Mouse (Mus musculus) heart, embryonic 12.5 days (tissue): Measurements from ENCODE around the gene Olfr1393. TPM values are rescaled to one million over a fixed set of nuclear protein-coding genes. Genes with fewer than 3 reads are reported as not detected.

ENCODE experiments used
- ATAC-seq: fragments of 200-750 bp; cut with Nextera tagmentation; 2 replicates; pipeline ENCODE4 v1.8.0; 2017; ENCODE audit warnings: moderate TSS enrichment, moderate library complexity; ENCODE audit not compliant: insufficient number of reproducible peaks, low FRiP score
- H3K27ac ChIP-seq: fragments of 300-500 bp; sonication (generic); 2 replicates; pipeline ENCODE4 v1.5.1; 2016; ENCODE audit warnings: mild to moderate bottlenecking, moderate library complexity; ENCODE audit not compliant: poor library complexity, severe bottlenecking
- H3K27me3 ChIP-seq: fragments of 300-500 bp; sonication (generic); replicated peaks from 2 replicates; pipeline ENCODE4 v1.6.1; 2016; ENCODE audit warnings: mild to moderate bottlenecking, moderate library complexity
- H3K36me3 ChIP-seq: fragments of 300-500 bp; sonication (generic); 2 replicates; pipeline ENCODE4 v1.6.1; 2016; ENCODE audit warnings: mild to moderate bottlenecking, moderate library complexity
- H3K4me1 ChIP-seq: fragments of 300-500 bp; sonication (generic); replicated peaks from 2 replicates; pipeline ENCODE4 v1.6.1; 2016; ENCODE audit warnings: mild to moderate bottlenecking
- H3K4me2 ChIP-seq: fragments of 300-500 bp; sonication (generic); 2 replicates; pipeline ENCODE4 v1.6.1; 2016; ENCODE audit warnings: mild to moderate bottlenecking, moderate library complexity
- H3K4me3 ChIP-seq: fragments of 300-500 bp; sonication (generic); 2 replicates; pipeline ENCODE4 v1.5.1; 2016; ENCODE audit warnings: mild to moderate bottlenecking
- H3K9ac ChIP-seq: fragments of 300-500 bp; sonication (generic); 2 replicates; pipeline ENCODE4 v1.6.1; 2016; ENCODE audit warnings: mild to moderate bottlenecking, moderate library complexity
- H3K9me3 ChIP-seq: fragments of 300-500 bp; sonication (generic); replicated peaks from 2 replicates; pipeline ENCODE4 v1.6.1; 2016; ENCODE audit warnings: mild to moderate bottlenecking, moderate library complexity
- whole genome bisulfite sequencing: fragments of 180-500 bp; shearing (Covaris S2); methylation state at CpG from one replicate; pipeline ENCODE4 v1.1.7; 2016; 5-methylcytosine and 5-hydroxymethylcytosine counted together
- polyA plus RNA-seq: library from polyadenylated mRNA; unstranded; fragments of >200 nt; fragmentation: Nextera tagmentation; extraction: Ambion mirVana; gene quantifications from 2 replicates; pipeline ENCODE4 v1.2.1, GENCODE M21; 2016

Gene Olfr1393
- polyA plus RNA-seq, 1 experiment from 2014 or later = 0.08 TPM

DNA sequence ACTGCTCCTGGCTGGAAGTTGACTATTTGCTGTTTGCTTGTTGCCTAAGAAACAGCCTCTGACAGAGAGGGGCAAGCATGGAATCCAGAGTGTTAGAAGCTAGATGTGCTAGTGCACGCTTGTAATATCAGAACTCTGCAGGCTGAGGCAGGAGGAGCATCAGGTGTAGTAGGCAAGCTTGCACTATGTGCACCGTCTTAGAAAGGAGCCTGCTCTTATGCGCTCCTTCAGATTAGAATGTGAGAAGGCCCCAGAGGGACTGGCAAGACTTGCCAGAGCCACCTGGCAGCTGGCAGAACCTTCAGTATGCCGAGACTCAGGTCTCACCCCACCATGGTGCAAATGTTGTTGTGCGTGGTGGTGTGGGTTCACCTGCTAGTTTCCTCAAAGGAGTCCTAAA lies 26.1 kb upstream of the Olfr1393 start:
- Histone ChIP-seq H3K4me3 (no peak overlapping the region), H3K9me3 (no peaks in the 10 kb centered on the region), H3K36me3 (peaks cover 45% of the 10 kb centered on the region), H3K27ac (no peak overlapping the region), H3K9ac (no peak overlapping the region), H3K4me2 (peak overlapping the region; percentile 70), H3K4me1 (peaks cover 37% of the 10 kb centered on the region), H3K27me3 (no peaks in the 10 kb centered on the region)
- no peak for ATAC-seq
- 81% methylated on average over 5 of the region's 5 CpGs for WGBS

DNA sequence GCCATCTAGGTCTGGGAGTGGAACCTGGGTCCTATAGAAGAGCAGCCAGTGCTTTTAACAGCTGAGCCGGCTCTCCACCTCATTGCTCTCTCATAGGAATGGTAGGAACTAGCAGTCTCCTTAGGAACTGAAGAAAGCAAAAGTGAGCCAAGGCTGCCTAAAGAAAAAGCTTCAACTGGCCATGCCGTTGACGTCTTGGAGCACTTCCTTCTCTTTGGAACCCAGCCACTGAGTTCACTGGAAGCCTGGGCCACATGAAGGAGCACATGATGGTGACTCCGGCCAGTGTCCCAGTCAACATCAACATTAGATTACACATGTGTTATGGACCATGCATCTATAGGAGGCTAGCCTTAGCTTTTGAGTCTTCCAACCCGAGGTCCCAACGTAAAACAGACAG lies 25.1 kb upstream of the Olfr1393 start:
- Histone ChIP-seq H3K4me2 (no peak overlapping the region), H3K4me1 (peaks cover 31% of the 10 kb centered on the region), H3K9me3 (no peaks in the 10 kb centered on the region), H3K36me3 (peaks cover 48% of the 10 kb centered on the region), H3K9ac (no peak overlapping the region), H3K27me3 (no peaks in the 10 kb centered on the region), H3K27ac (no peak overlapping the region), H3K4me3 (no peak overlapping the region)
- 87% methylated on average over 6 of the region's 6 CpGs for WGBS
- ATAC-seq = no peak

DNA sequence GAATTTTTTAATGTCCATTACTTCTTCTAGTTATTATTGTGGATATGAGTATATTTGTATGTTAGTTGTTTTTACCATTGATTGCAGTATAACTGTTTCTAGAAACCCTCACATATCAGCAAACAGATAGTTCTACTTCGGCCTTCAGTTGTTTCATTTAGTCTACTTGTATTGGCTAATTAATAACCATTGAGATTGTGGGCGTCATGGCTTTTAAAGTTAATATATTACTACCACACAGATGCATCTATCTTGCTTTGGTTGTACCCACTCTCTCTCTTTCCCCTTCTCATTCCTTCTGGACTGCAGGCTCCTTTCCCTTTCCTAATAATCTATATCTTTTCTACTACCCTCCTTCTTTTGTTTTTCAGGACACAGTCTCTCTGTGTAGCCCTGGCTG lies 18.8 kb upstream of the Olfr1393 start:
- 88% methylated on average over 2 of the region's 2 CpGs for WGBS
- Histone ChIP-seq H3K27ac (no peak overlapping the region), H3K4me3 (no peak overlapping the region), H3K36me3 (peaks cover 66% of the 10 kb centered on the region), H3K27me3 (no peaks in the 10 kb centered on the region), H3K9ac (no peak overlapping the region), H3K9me3 (no peaks in the 10 kb centered on the region), H3K4me1 (0 out of 2 replicates have a peak, but pooled peaks cover 4% of the 10 kb centered on the region), H3K4me2 (no peak overlapping the region)
- no peak for ATAC-seq

DNA sequence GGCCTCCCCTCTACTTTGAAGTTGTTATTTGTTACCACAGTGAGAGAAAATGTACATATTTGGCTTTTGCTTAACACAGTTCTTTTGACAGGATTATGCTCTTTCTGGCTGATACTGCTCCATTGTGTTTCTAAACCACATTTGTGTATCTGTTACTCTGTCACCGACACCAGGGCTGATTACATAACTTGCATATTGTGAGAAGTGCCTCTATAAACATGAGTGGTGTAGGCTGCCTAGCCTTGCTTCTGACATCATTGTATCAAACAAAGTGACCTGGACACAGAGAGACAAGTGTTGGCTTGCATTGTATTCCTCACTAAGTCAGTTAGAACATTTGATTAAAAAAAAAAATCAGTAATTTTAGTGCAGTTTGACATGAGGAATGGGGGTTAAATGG lies 18.3 kb upstream of the Olfr1393 start:
- 69% methylated on average over 1 of the region's 1 CpGs for WGBS
- Histone ChIP-seq H3K27me3 (no peaks in the 10 kb centered on the region), H3K9ac (no peak overlapping the region), H3K4me2 (no peak overlapping the region), H3K27ac (no peak overlapping the region), H3K4me1 (0 out of 2 replicates have a peak, but pooled peaks cover 4% of the 10 kb centered on the region), H3K4me3 (no peak overlapping the region), H3K36me3 (peaks cover 66% of the 10 kb centered on the region), H3K9me3 (no peaks in the 10 kb centered on the region)
- ATAC-seq = no peak

DNA sequence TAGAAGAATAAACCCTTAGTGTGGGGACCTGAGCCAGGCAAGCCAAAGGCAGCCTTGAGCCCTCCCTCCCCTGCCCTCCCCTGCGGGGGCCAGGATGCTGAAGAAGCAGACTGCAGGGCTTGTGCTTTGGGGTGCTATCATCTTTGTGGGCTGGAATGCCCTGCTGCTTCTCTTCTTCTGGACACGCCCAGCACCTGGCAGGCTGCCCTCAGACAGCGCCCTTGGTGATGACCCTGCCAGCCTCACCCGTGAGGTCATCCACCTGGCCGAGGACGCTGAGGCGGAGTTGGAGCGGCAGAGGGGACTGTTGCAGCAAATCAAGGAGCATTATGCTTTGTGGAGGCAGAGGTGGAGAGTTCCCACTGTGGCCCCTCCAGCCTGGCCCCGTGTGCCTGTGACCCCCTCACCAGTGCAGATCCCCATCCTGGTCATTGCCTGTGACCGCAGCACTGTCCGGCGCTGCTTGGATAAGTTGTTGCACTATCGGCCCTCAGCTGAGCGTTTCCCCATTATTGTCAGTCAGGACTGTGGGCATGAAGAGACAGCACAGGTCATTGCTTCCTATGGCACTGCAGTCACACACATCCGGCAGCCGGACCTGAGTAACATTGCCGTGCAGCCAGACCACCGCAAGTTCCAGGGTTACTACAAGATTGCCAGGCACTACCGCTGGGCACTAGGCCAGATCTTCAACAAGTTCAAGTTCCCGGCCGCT lies 17.3 kb upstream of the Olfr1393 start:
- no peak; the same call in 1 of the 2 replicates for ATAC-seq
- Histone ChIP-seq H3K4me2 (no peak overlapping the region), H3K36me3 (peaks cover 61% of the 10 kb centered on the region), H3K27ac (no peak overlapping the region), H3K9ac (no peak overlapping the region), H3K9me3 (no peaks in the 10 kb centered on the region), H3K4me1 (0 out of 2 replicates have a peak, but pooled peaks cover 4% of the 10 kb centered on the region), H3K4me3 (no peak overlapping the region), H3K27me3 (no peaks in the 10 kb centered on the region)
- 91% methylated on average over 21 of the region's 21 CpGs for WGBS

DNA sequence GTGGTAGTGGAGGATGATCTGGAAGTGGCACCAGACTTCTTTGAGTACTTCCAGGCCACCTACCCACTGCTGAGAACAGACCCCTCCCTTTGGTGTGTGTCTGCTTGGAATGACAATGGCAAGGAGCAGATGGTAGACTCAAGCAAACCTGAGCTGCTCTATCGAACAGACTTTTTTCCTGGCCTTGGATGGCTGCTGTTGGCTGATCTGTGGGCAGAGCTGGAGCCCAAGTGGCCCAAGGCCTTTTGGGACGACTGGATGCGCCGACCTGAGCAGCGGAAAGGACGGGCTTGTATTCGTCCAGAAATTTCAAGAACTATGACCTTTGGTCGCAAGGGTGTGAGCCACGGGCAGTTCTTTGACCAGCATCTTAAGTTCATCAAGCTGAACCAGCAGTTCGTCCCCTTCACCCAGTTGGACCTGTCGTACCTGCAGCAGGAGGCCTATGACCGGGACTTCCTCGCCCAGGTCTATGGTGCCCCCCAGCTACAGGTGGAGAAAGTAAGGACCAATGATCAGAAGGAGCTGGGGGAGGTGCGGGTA lies 16.7 kb upstream of the Olfr1393 start:
- no peak overlapping the region for H3K4me2 ChIP-seq
- H3K27ac ChIP-seq = no peak overlapping the region
- no peak for ATAC-seq
- H3K9ac ChIP-seq = no peak overlapping the region
- H3K27me3 ChIP-seq = no peaks in the 10 kb centered on the region
- peaks cover 58% of the 10 kb centered on the region for H3K36me3 ChIP-seq
- no peaks in the 10 kb centered on the region for H3K9me3 ChIP-seq
- 93% methylated on average over 14 of the region's 14 CpGs for WGBS
- no peak overlapping the region for H3K4me3 ChIP-seq
- peaks cover 10% of the 10 kb centered on the region for H3K4me1 ChIP-seq

DNA sequence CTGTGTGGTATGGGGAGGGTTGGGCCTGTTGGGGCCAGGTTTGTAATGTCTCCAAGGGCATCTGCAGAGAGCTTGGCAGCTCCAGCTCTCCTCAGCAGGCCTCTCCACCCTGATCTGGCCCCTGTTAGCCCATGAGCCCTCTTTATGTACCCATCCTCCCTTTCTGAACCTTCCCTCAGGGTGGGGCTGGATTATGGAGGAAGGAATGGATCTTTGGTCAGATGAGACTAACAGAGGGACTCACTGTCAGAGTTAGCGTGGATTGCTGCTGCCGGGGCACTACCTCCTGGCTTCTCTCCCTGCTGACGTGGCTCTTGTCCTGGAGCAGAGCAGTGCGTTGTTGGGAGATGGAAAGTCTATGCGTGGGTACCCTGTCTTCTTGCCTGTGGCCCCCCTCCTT lies 15.8 kb upstream of the Olfr1393 start:
- Histone ChIP-seq H3K27ac (no peak overlapping the region), H3K9me3 (no peaks in the 10 kb centered on the region), H3K9ac (no peak overlapping the region), H3K4me1 (peaks cover 19% of the 10 kb centered on the region), H3K27me3 (no peaks in the 10 kb centered on the region), H3K36me3 (peaks cover 52% of the 10 kb centered on the region), H3K4me2 (no peak overlapping the region), H3K4me3 (no peak overlapping the region)
- no peak for ATAC-seq
- whole genome bisulfite sequencing = 81% methylated on average over 5 of the region's 5 CpGs

DNA sequence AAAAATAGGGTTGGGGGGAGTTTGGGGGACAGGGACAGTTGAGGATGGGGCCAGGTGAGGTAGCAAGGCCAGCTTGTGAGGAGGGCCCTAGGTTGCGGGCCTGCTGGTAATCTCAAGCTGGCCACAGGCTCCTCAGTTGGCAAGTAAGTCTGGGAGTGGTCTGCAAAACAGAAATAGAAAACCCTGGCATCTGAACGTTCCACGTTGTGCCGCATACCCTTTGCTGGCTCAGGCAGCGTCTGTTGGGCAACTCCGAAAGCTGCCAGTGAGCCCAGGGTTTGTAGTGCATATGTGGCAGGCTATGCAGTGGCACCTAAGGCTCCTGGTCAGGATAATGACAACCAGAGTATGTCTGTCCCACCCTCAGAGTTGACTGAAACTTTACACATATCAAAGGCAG lies 15.0 kb upstream of the Olfr1393 start:
- WGBS = 93% methylated on average over 6 of the region's 6 CpGs
- no peaks in the 10 kb centered on the region for H3K9me3 ChIP-seq
- H3K9ac ChIP-seq = no peak overlapping the region
- H3K4me1 ChIP-seq = peaks cover 26% of the 10 kb centered on the region
- no peak overlapping the region for H3K27ac ChIP-seq
- ATAC-seq = no peak
- peaks cover 49% of the 10 kb centered on the region for H3K36me3 ChIP-seq
- H3K27me3 ChIP-seq = no peaks in the 10 kb centered on the region
- H3K4me2 ChIP-seq = no peak overlapping the region
- no peak overlapping the region for H3K4me3 ChIP-seq

DNA sequence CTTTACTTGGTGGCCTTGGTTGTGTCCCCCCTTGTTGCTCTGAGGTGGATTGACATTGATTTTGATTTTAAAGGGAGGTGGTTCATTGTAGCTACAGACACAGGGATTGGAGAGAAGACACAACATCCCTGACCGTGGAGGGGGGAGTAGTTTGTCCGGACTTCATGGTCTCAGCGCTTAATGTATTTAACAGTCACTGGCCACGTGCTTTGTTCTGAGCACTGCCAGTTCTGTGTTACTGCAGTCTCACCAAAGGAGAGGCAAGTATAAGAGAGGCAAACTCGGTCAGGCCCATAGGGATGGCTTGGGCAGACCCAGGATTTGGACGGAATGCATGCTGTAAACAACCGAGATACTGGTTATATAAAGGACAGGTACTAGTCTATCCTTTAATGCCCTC lies 14.0 kb upstream of the Olfr1393 start:
- 92% methylated on average over 7 of the region's 7 CpGs for WGBS
- Histone ChIP-seq H3K36me3 (peaks cover 49% of the 10 kb centered on the region), H3K9ac (no peak overlapping the region)

DNA sequence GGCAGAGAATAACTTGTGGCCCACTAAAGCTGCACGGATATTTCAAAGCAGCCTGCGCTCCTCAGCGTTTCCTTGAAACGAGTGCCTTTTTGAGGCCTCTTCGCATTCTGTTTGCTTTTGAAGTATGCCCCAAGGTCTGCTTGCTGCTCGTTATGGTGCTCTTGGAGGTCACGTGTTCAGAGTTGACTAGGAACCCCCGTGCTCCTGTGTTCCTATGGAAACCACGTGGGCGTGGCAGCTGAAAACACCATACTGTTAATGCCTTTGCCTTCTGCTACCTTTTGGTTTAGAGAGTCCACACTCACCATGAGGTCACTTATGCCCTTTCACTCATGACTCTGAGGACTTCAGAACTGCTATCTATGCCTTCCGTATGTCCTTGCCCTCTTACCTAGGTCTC lies 13.5 kb upstream of the Olfr1393 start:
- no peak for ATAC-seq
- H3K4me3 ChIP-seq = no peak overlapping the region
- no peak overlapping the region for H3K9ac ChIP-seq
- WGBS = 77% methylated on average over 11 of the region's 11 CpGs
- no peak overlapping the region for H3K4me2 ChIP-seq
- no peaks in the 10 kb centered on the region for H3K27me3 ChIP-seq
- H3K9me3 ChIP-seq = no peaks in the 10 kb centered on the region
- peaks cover 47% of the 10 kb centered on the region for H3K36me3 ChIP-seq
- H3K27ac ChIP-seq = no peak overlapping the region
- H3K4me1 ChIP-seq = peaks cover 26% of the 10 kb centered on the region

More for the DNA sequence above, 14.0 kb upstream of the Olfr1393 start:
- no peak for ATAC-seq
- H3K27ac ChIP-seq = no peak overlapping the region
- H3K27me3 ChIP-seq = no peaks in the 10 kb centered on the region
- H3K9me3 ChIP-seq = no peaks in the 10 kb centered on the region
- H3K4me1 ChIP-seq = peaks cover 26% of the 10 kb centered on the region
- H3K4me3 ChIP-seq = no peak overlapping the region
- H3K4me2 ChIP-seq = no peak overlapping the region

DNA sequence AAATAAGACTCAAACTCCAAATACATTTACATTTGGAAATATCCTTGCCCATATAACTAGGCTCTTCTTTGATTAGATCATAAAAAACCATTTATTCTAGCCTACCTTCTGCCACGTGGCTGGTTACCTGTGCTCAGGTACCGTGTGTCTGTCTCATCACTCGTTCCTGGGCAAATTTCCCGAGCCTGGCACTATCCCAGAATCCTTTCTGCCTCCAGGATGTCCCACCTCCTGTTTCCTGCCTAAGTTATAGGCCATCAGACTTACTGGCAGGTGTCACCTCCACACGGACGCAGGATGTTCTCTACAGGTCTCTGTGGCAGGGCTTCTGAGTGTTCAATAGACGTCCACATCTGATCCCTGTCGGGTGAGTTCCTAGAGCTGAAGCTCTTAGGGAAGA lies 13.0 kb upstream of the Olfr1393 start:
- Histone ChIP-seq H3K9me3 (no peaks in the 10 kb centered on the region), H3K4me3 (no peak overlapping the region), H3K27ac (no peak overlapping the region), H3K27me3 (no peaks in the 10 kb centered on the region), H3K4me2 (no peak overlapping the region), H3K9ac (no peak overlapping the region), H3K36me3 (peaks cover 42% of the 10 kb centered on the region), H3K4me1 (peaks cover 26% of the 10 kb centered on the region)
- WGBS = 86% methylated on average over 8 of the region's 8 CpGs
- ATAC-seq = no peak

DNA sequence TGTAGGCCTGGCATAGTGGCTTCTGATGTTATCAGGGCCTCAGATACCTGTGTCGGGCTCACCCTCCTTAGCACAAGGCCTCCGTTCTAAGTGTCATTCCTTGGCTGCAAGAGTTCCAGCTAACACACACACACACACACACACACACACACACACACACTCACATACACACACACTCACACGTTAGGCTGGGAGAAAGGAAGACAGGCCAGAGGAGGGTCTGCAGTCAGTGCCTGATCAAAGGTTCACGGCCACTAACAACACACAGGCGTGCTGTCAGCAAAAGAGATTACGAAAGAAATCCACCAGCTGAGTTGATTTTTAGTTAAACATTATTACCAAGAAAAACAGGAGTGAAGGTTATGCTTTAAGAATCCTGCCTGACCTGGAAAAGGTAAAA lies 11.4 kb upstream of the Olfr1393 start:
- Histone ChIP-seq H3K4me2 (no peak overlapping the region), H3K27me3 (no peaks in the 10 kb centered on the region), H3K4me3 (no peak overlapping the region), H3K4me1 (peaks cover 22% of the 10 kb centered on the region), H3K36me3 (peaks cover 27% of the 10 kb centered on the region), H3K9me3 (no peaks in the 10 kb centered on the region), H3K27ac (peak overlapping the region; percentile 71), H3K9ac (no peak overlapping the region)
- 44% methylated on average over 6 of the region's 6 CpGs for WGBS
- no peak for ATAC-seq
